Mouse (Mus musculus) regulatory T cell (primary cell): Measurements from ENCODE around the gene 2310039H08Rik.

Source experiments
- in situ Hi-C: fragments of 300-600 bp; cut with MboI, MseI; formaldehyde crosslinking; loops from one replicate; pipeline ENCODE4 v1.15.1; 2025; ENCODE audit warnings: high pct_unique_total_duplicates

Gene 2310039H08Rik

DNA sequence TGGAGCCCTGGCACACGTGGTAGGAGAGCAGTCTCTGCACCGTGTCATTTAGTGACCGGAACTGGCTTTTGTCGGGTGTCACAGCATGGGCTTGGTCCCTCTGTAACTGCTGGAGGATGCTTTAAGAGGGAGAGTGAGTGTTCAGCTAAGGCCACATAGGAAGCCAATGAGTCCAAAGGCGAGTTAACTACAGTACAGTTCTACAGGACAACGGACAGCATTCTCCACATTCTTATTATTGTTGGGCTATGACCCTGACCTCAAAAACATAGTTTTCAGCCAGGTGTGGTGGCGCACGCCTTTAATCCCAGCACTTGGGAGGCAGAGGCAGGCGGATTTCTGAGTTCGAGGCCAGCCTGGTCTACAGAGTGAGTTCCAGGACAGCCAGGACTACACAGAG lies 35.9 kb downstream of the 2310039H08Rik start:
- in situ Hi-C loops, result no loop called here

DNA sequence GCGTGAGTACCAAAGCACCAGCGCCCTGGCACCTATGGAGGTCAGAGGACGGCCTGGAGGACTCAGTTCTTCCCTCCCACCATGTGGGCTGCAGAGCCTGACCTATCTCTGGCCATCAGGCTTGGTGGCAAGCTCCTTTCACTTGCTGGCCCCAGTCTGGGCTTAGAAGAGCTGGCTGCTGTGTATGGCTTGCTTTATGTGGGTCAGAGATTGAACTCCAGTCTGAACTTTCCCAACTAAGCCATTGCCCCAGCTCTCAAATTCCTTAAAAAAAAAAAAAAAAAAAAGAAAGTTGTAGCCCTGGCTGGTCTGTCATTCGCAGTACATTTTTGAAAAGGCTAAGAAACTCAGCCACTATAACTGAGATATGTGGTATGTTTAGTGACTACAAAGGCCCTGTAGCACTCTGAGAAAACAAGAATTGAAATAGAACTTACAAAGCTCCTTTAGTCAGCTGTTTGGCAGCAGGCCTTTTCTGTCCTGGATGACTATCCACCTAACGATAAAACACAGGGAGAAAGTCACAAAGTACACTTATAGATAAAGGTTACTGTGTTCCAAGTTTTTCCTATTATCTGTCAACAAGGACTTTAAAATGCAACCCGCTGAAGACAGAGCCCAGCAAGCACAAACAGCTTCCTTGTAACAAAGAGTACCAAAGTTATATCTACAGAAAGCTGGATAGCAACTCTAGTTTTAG lies 36.8 kb downstream of the 2310039H08Rik start:
- in situ Hi-C loops, result no loop called here

DNA sequence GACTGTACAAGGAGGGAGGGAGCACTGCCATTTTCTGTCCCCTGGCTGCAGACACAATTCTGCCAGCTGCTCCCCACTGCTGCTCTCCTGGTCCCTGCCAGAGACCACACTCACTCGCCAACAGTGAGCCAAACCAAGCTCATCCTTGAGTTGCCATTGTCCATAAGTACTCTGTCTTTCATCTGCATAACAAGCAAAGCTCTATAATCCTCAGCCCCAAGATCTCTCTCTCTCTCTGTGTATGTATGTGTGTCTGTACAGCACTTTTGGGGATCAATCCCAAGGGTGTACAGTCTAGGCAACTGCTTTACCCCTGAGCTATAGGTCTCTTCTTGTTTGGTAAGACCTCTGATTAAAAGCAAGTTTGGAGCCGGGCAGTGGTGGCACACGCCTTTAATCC lies 38.2 kb downstream of the 2310039H08Rik start:
- in situ Hi-C loops, result loop anchor here (5.0 kb wide), 1 partner anchor 287 kb away; no protein-coding TSS in a partner anchor

DNA sequence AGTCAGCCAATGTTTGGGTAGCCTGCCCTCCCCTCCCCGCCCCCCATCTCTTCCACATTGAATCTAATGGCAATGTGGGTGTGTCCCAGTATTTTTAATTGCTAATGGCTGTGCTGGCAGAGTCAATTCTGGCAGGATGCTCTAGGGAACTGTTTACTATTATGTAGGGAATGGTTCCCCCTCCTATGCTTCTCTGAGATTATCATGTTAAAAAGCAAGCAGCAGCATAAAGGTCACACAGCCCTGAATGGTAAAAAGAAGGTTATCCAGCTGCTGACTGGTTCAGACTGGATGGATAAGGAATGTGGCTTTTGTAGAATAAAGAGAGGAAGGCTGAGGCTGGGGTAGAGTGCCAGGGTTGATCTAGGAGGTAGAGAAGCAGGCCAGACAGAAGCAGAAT lies 40.0 kb downstream of the 2310039H08Rik start:
- in situ Hi-C loops, result loop anchor here (5.0 kb wide), 1 partner anchor 285 kb away; no protein-coding TSS in a partner anchor

DNA sequence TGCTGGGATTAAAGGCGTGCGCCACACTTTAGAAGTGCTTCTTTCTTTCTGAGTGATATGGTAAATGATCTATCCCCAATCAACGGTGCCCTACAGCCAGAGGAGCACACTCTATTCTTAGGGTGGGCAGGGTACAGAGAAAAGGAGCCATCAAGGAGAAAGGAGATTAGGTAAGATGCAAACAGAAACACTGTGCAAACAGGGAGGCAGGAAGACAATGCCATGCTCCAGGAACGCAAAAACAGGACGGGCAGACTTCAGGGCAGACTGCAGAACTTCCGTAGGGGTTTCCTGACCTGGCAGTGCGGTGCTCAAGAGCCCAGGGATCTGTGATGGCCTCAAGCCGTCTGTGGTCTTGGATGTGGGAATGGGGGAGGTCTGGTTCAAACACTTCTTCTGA lies 41.2 kb downstream of the 2310039H08Rik start:
- in situ Hi-C loops, result loop anchor here (5.0 kb wide), 1 partner anchor 284 kb away; no protein-coding TSS in a partner anchor

DNA sequence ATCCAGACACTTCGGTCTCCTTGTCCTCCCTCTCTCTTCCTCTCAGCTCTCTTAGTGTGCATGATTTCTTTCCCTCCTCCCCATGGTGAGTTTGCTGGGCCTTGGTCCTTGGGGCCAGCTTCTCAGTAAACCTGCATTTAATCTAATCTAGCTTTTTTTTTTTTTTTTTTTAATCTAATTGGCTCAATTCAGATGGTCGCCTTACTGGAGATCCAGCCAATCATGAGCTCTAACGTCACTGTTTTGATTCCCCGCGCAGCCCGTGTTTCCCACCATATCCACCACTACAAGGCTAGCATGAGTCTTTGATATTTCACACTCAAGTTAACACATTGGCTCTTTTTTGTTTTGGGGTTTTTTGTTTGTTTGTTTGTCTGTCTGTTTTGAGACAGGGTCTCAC lies 42.1 kb downstream of the 2310039H08Rik start:
- in situ Hi-C loops, result loop anchor here (5.0 kb wide), 1 partner anchor 283 kb away; no protein-coding TSS in a partner anchor

DNA sequence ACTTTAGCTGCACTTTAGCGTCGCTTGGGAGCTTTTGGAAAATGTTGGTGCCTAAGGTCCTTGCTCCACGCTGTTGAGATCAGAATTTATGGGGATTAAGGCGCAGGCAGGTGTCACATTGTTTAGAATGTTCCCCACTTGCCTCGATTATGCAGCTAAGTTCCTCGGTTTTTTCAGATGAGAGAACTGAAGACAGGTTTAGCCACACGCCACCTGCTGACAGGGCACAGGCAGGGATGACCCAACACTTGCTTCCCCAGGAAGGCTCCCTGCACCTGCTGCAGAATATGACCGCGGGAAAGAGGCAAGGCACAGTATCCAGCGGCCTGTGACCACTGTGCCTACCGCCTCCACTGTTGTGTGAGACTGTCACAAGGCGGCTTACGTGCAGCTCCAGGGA lies 43.9 kb downstream of the 2310039H08Rik start:
- in situ Hi-C loops, result no loop called here

DNA sequence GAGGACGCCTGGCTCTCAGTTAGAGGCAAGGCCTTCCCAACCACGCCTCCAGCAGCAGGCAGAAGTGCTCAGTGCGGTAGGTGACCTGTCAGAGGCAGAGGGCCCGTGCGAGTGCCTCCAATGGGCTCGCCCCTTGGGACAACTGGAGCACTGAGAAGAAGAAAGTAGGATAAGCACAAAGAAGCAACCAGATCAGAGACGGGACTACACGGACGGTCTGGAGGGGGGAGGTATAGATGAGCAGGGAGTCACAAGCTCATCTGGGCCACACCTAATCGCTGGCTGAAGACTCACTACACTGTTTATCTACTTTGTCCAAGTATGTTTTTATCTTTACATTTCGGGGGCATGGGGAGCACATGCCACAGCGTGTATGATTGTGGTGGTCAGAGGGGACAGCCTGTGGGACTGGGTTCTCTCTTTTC lies 45.3 kb downstream of the 2310039H08Rik start:
- in situ Hi-C loops, result no loop called here

DNA sequence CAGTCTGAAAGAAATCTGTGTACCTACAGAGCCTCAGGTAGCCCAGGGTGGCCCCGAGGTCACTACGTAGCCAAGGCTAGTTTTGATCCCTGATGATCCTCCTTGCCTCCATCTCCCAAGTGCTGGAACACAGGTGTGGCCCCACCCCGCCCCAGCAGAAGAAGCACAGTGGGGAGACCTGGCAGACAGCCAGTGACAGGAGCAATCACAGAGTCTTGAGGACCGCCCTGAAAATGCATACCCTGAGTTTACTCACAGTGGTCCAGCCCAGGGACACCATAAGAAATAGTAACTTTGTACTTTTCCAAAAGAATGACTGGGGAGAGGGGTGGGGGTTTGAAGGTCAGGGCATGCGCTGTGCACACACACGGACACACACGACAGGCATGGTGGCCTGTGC lies 48.2 kb downstream of the 2310039H08Rik start:
- in situ Hi-C loops, result no loop called here
